Mouse (Mus musculus) cerebellum, postnatal 36 days (tissue): Measurements from ENCODE around the gene Ccdc57.

Experiments used
- DNase-seq, 2 experiments: peaks; one replicate each; pipeline ENCODE4 v3.0.0; 2021 to 2022; ENCODE audit warnings: mixed read lengths in 2 of 2

Ccdc57 gene

DNA sequence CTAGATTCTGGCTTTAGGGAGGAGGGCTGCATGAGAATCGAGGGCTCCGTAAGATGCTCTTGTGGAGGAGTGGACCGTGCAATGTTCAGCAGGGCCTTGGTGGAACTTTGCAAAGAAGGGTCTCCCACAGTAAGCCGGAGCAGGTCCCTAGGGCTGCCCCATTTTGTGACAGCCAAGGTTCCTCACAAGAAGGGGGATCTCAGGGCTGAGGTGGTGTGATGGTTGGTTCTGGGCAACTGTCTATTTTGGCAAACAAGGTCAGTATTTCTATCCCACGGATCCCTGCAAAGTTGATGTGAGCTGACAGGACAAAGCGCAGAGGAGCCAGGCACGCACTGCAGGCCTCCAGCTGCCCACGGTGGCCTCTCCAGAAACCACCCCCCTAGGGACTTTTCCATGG lies 18.6 kb upstream of the Ccdc57 start:
- DNase-seq = no peak

GRCm38 (mm10) chr11:120950281-120951202 lies 17.9 kb upstream of the Ccdc57 start:
- peak; percentile 85 to 90 for DNase-seq

- DNase-seq = no peak
These were observed 17.2 kb upstream of the Ccdc57 start for GRCm38 (mm10) chr11:120949863-120950262.

DNA sequence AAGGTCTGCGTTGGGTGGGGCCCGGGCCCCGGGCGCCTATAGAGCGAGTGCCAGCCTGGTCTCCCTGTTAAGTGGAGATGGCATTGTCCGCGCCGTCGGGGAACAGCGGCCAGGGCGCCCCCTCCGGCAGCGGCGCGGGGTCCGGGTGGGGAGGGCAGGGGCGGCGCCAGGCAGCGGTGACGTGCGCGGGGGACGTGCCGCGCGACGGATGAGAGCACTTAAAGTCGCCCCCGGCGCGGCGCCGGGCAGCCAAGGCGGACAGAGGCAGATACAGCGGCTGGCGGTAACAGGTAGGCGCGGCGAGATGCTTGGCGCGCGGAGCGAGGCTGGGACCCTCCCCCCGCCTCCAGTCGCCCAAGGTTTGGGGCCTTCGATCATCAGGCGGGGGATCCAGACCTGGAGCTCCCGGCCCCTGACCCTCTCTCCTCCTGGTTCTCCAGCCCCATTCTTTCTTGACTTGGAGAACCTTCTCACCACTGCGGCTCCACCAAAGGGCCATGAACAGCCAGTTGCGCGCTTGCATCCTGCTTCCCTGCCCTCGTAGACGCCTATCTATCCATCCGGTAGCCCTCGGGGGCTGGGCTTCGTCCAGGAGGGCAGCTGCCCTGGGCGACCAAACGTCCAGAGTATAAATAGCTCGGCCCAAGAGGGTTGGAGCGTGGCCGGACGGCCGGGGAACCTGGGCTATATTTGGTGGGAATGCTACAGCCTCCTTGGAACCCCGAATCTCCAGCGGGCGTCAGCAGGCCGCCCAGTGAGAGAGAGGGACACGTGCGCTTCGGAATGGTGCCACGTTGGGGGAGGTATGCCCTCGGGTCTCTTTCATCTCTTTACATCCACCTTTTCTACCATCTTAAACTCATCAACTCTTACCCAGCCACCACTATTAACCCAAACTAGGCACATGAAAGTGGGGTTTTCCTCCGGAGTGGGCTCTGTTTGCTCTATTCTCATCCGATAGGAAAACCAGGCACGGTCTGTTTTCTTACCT lies 16.5 kb upstream of the Ccdc57 start:
- DNase-seq = no peak

GRCm38 (mm10) chr11:120948328-120948727 lies 15.7 kb upstream of the Ccdc57 start, which contains the start of gene Slc16a3:
TSS of gene Slc16a3 (plus strand) at chr11:120948480.
- no peak for DNase-seq

GRCm38 (mm10) chr11:120945926-120946325 lies 13.3 kb upstream of the Ccdc57 start:
- no peak for DNase-seq

DNA sequence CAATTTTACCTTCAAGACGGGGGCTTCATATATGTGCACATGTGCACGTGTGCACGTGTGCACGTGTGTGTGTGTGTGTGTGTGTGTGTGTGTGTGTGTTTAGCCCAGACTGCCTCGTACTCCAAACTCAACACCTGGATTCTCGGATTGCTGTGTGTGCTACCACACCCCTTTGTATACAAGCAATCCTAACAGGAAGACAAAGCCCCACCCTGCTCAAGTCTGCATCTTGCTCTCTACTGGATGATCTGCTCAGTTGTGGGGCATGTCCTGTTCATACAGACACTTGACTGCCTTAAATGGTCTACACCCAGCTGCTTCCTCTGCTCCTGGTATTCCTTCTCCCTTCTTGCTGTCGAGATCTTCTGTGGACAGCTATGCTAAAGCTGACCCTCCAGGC lies 12.6 kb upstream of the Ccdc57 start:
- DNase-seq = no peak

- DNase-seq = no peak
These were observed 8.3 kb upstream of the Ccdc57 start for GRCm38 (mm10) chr11:120940959-120941358.

DNA sequence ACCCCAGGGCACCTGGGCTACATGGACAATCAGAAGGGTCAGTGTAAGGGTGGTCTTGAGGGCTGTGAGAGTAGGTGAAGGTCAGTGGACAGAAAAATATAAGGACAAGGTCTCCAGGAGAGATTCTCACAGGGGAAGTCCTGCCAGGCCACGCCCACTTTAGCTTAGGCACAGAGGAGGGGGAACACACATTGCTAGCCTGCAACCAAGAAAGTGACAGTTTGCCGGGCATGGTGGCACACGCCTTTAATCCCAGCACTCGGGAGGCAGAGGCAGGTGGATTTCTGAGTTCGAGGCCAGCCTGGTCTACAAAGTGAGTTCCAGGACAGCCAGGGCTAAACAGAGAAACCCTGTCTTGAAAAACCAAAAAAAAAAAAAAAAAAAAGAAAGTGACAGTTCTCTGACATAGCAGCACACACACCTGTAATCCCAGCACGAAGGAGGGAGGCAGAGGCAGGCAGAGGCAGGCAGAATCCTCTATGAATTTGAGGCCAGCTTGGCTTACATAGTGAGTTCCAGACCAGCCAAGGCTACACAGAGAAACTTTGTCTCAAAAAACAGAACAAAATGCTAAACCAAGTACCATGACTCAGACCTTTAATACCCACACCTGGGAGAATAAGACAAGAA lies 7.2 kb upstream of the Ccdc57 start:
- DNase-seq = no peak

DNA sequence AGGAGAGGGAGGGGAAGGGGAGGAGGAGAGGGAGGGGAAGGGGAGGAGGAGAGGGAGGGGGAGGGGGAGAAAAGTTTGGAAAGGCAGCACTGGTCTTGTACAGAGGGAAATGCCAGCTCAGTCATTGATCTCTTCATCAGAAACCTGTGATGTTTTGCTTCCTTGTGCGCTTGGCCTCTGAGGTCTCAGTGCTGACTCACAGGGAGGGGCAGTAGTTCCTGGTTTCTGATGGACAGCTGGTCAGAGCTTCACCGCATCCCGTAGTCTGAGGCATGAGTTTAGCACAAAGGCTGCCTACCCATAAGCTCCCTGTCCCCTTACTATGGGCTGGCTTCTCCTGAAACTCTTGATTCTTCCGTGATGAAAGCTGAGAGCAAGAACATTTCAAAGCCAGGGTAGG lies 6.1 kb upstream of the Ccdc57 start:
- no peak for DNase-seq

GRCm38 (mm10) chr11:120937976-120938375 lies 5.3 kb upstream of the Ccdc57 start:
- no peak for DNase-seq

DNA sequence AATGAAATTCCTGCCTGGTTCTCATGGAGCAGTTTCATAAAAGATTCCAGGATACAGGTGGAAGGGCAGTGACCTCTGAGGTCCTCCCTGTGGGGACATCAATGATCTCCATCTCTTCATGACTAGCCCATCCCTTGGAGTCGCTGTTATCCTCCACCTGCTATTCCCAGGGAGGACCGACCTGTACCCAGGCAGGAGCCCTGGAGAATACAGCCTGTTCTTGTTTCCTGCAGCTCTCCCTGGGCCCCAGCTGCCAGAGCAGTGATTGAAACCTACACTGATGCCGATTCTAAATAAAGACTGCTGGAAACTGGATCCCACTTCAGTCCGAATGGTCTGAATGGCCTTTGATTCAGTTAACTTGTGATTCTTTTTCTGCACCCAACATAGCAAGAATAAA lies 1.2 kb downstream of the Ccdc57 start:
- no peak for DNase-seq

DNA sequence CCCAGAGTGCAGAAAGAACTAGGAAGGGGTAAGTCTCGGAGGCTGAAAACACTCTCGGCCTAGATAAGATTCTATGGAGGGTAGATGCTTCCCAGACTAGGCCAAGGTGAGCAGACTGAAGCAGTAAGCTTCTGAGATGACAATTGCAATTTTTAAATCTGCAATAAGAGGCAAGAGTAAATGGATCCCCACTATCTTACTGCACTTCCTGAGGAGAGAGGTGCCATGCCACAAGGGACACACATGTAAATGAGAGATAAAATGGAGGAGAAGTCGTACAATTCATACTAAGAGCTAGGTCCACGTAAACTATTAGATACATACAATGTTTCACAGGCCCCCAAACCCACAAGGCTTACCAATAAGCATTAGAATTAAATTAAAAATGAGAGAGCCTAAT lies 4.2 kb downstream of the Ccdc57 start:
- DNase-seq = no peak

- no peak for DNase-seq
These were observed 10.1 kb downstream of the Ccdc57 start for GRCm38 (mm10) chr11:120922528-120922927.

DNA sequence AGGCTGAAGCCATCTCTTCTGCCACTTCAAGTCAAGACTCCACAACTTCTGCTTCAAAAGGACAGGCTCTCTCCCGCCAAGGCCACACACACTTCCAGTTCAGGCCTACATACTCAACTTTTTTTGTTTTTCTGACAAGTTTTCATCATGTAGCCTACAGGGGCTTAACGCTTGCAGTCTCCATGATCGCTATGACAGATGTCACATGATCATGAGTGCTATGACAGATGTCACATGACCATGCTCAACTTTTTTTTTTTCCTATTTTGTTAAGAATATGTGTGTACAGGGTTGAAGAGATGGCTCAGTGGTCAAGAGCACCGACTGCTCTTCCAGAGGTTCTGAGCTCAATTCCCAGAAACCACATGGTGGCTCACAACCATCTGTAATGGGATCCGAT lies 14.9 kb downstream of the Ccdc57 start:
- no peak for DNase-seq

DNA sequence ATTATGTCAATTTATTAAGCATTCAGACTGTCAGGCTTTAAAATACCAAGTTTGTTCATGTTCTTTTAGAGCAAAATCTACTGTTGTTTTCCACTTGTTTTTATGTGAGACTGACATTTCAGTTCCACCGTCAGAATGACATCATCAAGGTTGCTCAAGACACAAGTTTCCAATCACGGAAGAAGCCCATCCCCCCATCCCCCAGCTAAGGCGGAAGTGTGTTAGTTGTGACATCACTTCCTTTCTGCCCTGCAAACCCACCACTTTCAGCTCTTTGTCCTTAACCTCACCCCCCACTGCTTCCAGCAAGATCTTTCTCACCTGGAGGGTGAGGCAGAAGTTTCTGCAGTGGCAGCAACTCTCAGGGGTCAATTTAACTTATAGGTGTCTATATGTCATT lies 16.2 kb downstream of the Ccdc57 start:
- DNase-seq = no peak

- no peak for DNase-seq
These were observed 18.9 kb downstream of the Ccdc57 start for GRCm38 (mm10) chr11:120913796-120914195.

GRCm38 (mm10) chr11:120905430-120905873 lies 27.2 kb downstream of the Ccdc57 start:
- peak; percentile 75 to 76 for DNase-seq

DNA sequence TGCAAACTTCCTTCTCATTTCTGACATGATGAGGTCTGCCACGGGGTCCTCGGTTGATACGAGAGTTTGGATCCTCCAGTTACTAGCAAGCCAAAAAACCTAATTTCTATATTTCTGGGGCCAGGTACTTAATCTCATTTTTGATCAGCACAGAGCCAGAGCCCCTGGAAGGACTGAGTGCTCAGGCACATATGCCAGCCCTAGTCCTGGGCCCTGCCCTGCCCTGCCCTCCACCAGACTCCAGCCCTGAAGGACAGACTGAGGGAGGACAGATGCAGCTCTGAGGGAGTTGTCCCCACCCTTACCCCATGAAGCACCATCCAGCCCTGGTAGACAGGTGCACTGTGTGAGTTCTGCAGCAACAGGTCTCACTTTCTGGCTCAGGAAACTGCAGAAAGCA lies 28.1 kb downstream of the Ccdc57 start:
- no peak for DNase-seq

GRCm38 (mm10) chr11:120903159-120903850 lies 29.4 kb downstream of the Ccdc57 start:
- no peak for DNase-seq

- DNase-seq = no peak
These were observed 30.1 kb downstream of the Ccdc57 start for GRCm38 (mm10) chr11:120902487-120903142.
